Mouse (Mus musculus) spleen, adult 2 months (tissue): ENCODE measurements around the gene Itpr1.

Source experiments
- CTCF ChIP-seq: fragments of 200-500 bp; IDR thresholded peaks from 2 replicates; pipeline ENCODE4 v1.5.1; 2011; ENCODE audit warnings: mild to moderate bottlenecking, inconsistent platforms; ENCODE audit not compliant: insufficient read depth, insufficient read length, insufficient replicate concordance; ENCODE audit errors: extremely low read depth
- POLR2A ChIP-seq: fragments of 200-500 bp; IDR thresholded peaks from 2 replicates; pipeline ENCODE4 v1.6.1; 2011; ENCODE audit warnings: low read depth, low read length, inconsistent platforms

- TF ChIP-seq CTCF (no peak), POLR2A (no peak)
Measured at GRCm38 (mm10) chr6:108288979-108289378, 76.1 kb downstream of the Itpr1 start.
